Mouse (Mus musculus): Measurements from ENCODE around the gene Erg. TPM values are rescaled to one million over a fixed set of nuclear protein-coding genes. Genes with fewer than 3 reads are reported as not detected.
A peak's percentile ranks its signal among the peaks of the same experiment; 100 is the strongest.

The Erg gene
- polyA plus RNA-seq, 1 experiment = 8.8 TPM

DNA sequence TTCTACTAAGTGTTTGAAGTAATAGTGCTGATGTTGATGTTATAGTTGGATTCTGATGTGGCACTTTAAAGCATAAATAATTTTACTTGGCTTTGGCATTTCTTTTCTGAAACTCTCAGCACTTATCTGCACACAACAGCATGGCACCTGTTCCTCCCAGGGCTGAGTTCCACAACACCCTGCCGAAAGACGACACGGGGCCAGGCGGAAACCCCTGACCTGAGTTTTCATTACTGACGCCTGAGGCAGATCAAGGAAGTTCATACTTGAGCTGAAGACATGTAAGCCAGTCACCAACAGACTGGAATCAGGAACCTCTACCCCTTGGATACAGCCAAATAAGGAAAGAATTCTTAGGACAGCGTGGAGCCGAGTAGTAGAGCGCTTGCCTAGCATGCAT is 134.0 kb downstream of the Erg start:
- peak overlapping the region; percentile 94 for H3K27ac ChIP-seq (replicated peaks; ENCODE audit: low read depth, low read length)
- H3K4me3 ChIP-seq (ENCODE audit: insufficient read depth, low read depth, low read length) = peak overlapping the region; percentile 52
- peaks cover 13% of the 10 kb centered on the region for H3K4me1 ChIP-seq (ENCODE audit: control insufficient read depth, insufficient read depth, insufficient read length, low read length)

DNA sequence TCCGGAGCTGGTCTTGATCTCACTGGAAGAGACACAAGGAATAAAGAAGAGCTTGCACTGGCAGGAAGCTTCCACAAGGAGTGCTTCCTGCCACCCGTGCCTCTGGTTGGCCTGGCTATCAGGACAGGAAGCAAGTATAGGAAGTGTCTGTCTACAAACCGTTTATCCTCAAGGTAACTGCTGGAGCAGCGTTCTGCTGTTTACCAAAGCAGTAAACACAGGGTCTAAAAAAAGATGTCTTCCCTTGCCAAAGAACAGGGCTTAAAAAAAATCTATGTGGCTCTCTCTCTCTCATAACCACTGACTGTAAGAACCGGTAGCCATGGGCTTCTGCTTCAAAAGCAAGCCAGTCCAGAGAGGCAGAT is 137.1 kb downstream of the Erg start:
- peaks cover 29% of the 10 kb centered on the region for H3K4me1 ChIP-seq (ENCODE audit: control insufficient read depth, insufficient read depth, insufficient read length, low read length)
- peak overlapping the region; percentile 16; the same call in 1 of the 2 replicates for H3K4me3 ChIP-seq (ENCODE audit: insufficient read depth, low read depth, low read length)
- H3K27ac ChIP-seq (replicated peaks; ENCODE audit: low read depth, low read length) = peak overlapping the region; percentile 96

DNA sequence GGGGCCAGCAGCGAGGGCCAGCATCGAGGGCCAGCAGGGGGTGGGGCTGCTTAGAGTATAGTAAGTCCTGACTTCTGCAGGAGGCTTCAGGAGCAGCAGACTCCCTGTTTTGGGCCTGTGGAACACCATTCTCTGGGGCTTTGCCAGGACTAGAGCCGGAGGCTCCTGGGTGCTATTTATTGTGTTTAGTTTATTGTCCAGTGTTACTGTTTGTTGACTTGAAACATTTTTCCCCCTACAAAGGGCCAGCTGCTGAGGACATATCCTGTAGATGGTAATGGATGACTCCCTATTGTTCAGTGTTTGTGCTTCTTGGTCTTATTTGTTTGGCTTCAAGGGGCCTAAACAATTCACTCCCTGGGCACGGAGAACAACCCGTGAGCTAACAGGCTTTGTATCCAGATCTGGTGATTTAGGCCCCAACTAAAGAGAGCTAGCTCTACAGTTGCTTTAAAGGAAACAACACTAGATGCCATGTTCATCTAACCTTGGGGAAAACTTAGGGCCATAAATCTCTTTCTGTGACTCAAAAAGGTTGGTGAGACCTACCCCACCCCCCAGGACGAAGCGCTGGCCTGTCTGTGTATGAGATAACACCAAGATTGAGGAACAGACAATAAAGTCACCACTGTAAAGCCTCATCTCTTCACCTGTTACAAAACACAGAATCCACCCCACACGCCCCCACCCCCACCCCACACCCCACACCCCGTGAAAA is 137.6 kb downstream of the Erg start:
- peak overlapping the region; percentile 93 for H3K27ac ChIP-seq (replicated peaks; ENCODE audit: low read depth, low read length)
- H3K4me3 ChIP-seq (ENCODE audit: insufficient read depth, low read depth, low read length) = no peak overlapping the region
- peaks cover 29% of the 10 kb centered on the region for H3K4me1 ChIP-seq (ENCODE audit: control insufficient read depth, insufficient read depth, insufficient read length, low read length)

DNA sequence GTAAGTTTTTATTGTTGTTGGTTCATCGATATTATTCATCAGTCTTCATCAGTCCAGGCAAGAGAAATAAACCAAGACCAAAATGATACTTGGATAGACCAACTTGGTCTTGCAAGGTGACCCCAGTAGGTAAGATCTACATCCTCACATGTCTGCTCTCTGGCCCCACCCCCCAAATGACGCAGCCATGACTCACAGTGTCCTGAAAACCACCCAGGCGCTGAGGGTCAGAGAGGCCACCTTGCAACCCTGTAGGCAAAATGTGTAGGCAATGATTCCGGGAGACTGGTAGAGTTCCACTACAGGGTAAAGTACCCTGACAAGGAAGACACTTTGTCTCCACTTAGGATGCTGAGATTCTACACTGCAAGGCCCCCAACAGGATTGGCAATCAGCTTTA is 138.5 kb downstream of the Erg start:
- no peak overlapping the region for H3K4me3 ChIP-seq (ENCODE audit: insufficient read depth, low read depth, low read length)
- peaks cover 29% of the 10 kb centered on the region for H3K4me1 ChIP-seq (ENCODE audit: control insufficient read depth, insufficient read depth, insufficient read length, low read length)
- peak overlapping the region; percentile 93 for H3K27ac ChIP-seq (replicated peaks; ENCODE audit: low read depth, low read length)

DNA sequence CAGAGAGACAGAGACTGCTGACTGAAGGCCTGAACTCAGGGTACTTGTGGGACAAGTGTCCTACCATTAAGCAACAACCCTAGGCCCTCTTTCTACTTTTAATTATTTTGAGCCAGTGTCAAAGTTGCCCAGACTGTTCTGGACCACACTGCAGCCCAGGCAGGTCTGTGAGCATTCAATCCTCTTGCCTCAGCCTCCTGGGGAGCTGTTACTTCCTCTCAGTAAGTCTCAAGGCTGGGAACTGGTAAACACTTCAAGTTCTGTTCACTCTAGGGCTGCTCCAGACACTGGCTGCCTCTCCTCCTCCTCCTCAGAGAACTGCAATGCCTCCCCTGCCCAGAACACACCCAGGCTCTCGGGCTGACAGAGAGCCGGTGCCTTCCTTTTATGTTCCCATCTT is 140.0 kb downstream of the Erg start:
- H3K4me1 ChIP-seq (ENCODE audit: control insufficient read depth, insufficient read depth, insufficient read length, low read length) = peaks cover 38% of the 10 kb centered on the region
- peak overlapping the region; percentile 86 for H3K27ac ChIP-seq (replicated peaks; ENCODE audit: low read depth, low read length)
- H3K4me3 ChIP-seq (ENCODE audit: insufficient read depth, low read depth, low read length) = no peak overlapping the region

DNA sequence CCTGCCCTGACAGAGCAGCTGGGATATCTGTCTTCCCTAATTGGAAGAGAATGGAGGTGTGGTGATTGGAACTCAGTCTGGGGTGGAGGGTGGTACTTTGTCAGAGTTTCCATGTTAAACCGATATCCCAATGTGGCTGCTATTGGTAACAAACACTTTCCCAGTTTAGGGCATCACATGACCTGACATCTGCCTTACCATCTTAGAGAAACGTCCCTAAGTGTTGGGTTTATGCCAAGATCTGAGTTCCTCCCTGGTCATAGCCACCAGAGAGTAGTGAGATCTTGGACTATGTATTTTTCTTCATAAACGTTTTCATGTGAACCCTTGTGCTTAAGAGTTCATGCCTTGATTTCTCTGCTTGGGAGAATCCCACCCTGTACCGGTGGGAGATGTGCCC is 144.4 kb downstream of the Erg start:
- Histone ChIP-seq H3K4me1 (ENCODE audit: control insufficient read depth, insufficient read depth, insufficient read length, low read length) (peaks cover 48% of the 10 kb centered on the region), H3K27ac (replicated peaks; ENCODE audit: low read depth, low read length) (peak overlapping the region; percentile 86), H3K4me3 (ENCODE audit: insufficient read depth, low read depth, low read length) (no peak overlapping the region)

DNA sequence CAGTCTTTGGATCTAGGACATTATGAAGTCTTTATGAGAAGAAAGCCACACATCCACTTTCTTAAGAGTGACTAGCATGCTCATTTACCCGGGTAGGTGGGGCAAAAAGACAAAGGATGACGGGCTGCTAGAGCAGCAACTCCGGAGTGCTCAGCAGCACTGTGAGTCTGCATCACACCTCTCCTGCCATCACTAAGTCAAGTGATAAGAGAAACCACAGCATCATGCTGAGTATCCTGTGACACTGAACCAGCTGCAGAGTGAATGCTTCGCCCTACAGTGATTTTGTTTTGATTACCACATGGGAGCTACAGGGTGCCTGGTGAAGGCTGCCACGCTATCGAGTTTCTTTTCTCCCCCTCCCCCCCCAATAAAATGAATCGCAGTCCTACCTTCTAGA is 145.2 kb downstream of the Erg start:
- Histone ChIP-seq H3K4me1 (ENCODE audit: control insufficient read depth, insufficient read depth, insufficient read length, low read length) (peaks cover 45% of the 10 kb centered on the region), H3K27ac (replicated peaks; ENCODE audit: low read depth, low read length) (peak overlapping the region; percentile 86), H3K4me3 (ENCODE audit: insufficient read depth, low read depth, low read length) (no peak overlapping the region)

DNA sequence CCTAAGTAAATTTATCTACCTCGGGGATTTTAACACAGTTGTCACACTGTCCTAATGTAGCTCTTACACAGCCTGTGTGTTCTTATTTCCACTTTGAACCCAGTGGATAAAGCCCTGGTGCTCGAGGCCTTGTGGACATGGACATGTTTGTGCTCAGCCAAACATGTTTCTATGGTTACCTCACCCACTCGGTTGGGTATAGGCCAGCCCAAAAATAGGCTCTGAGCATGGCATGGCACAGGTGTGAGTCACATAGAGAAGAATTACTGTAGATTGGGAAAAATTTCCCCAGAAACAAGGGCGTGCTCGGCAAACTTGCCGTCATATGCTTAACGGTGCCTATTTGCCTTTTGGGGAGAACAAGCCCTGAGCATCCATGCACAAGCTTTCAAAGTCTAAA is 146.1 kb downstream of the Erg start:
- no peak overlapping the region for H3K4me3 ChIP-seq (ENCODE audit: insufficient read depth, low read depth, low read length)
- H3K27ac ChIP-seq (replicated peaks; ENCODE audit: low read depth, low read length) = peak overlapping the region; percentile 86
- H3K4me1 ChIP-seq (ENCODE audit: control insufficient read depth, insufficient read depth, insufficient read length, low read length) = peaks cover 44% of the 10 kb centered on the region

DNA sequence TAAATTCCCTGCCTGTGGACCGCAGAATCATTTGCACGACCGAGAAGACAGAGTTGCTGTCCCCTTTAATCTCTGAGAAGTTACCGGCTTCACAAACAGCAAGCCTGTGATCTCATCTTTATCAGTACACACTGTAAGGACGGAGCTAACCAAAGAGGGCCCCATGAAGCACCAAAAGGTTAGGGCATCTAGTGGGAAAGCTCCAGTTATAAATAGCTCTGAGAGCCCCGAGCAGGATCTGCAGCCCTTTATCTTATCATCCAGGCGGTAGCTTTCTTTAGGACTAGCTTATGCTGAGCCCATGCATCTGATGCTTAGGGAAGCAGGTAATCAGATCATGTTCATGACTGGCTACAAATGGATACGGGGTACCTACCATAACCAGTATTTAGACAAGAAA is 146.6 kb downstream of the Erg start:
- Histone ChIP-seq H3K4me3 (ENCODE audit: insufficient read depth, low read depth, low read length) (peak overlapping the region; percentile 30; the same call in 1 of the 2 replicates), H3K27ac (replicated peaks; ENCODE audit: low read depth, low read length) (peak overlapping the region; percentile 87), H3K4me1 (ENCODE audit: control insufficient read depth, insufficient read depth, insufficient read length, low read length) (peaks cover 42% of the 10 kb centered on the region)

DNA sequence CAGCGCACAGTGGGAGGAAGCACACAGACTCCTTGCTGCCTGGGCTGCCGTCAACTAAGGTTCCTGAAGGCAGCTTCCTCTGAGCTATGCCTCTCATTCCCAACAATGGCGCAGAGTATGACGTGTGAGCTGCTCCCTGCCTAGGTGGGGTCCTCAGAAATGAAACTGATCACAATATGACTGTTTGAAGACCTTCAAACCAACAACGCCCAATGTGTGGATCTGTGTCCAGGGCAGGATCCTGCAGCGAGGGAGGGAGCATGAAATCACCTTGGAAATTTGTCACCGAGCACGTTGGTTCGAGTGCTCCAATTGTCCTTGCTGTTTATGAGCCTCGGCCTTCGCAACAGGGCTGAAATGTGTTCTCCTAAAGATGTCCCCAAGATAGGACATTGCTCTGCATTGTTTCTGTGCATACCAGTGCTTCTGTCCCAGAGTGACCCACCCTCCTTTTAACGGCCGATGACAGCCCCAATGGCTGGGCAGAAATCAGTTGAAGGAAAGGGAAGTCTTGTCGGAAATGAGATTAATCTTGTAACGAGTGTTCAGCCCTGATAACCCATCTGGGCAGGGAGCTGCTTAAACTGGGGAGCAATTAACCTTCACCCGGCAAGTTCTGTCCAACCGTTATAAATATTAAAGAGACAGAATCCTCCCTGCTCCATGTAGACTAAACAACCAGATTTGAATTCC is 147.4 kb downstream of the Erg start:
- H3K27ac ChIP-seq (replicated peaks; ENCODE audit: low read depth, low read length) = peak overlapping the region; percentile 91
- peaks cover 43% of the 10 kb centered on the region for H3K4me1 ChIP-seq (ENCODE audit: control insufficient read depth, insufficient read depth, insufficient read length, low read length)
- peak overlapping the region; percentile 30; the same call in 1 of the 2 replicates for H3K4me3 ChIP-seq (ENCODE audit: insufficient read depth, low read depth, low read length)

DNA sequence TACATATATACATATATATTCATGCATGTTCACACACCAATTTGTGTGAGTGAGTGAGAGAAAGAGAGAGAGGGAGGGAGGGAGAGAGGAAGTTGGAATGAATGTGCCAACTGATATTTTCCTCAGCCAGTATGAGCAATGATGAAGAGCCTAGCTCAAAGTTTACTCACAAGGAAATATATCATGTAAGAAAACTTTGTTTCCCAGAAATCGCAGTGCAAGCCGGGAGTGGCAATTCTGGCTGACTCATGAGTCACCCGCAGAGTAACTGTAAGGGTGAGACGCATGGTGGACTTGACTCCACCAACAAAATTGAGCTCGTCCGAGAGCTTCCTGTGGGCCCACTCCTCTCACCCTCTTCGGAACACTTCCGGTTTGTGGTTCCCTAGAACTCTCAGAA is 149.8 kb downstream of the Erg start:
- Histone ChIP-seq H3K4me1 (ENCODE audit: control insufficient read depth, insufficient read depth, insufficient read length, low read length) (peaks cover 46% of the 10 kb centered on the region), H3K27ac (replicated peaks; ENCODE audit: low read depth, low read length) (peak overlapping the region; percentile 51; the same call in 1 of the 2 replicates), H3K4me3 (ENCODE audit: insufficient read depth, low read depth, low read length) (no peak overlapping the region)

DNA sequence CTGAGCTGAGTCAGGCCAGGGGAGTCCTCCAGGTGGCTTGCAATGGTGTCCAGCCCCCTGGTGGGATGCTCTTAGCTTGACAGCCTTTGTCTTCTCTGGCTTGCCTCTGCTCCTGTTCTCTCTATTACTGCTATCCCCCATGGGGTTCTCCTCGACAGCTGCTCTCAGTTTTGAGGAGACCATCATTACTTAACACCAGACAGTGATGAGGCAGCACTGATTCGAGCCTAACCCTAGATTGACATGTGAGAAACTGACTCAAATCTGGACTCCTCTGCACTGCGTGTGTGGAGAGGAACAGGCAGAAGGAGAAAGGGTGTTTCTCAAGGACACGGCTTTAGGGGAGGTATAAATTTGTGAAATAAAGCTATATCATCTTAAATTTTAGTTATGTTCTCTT is 150.3 kb downstream of the Erg start:
- Histone ChIP-seq H3K4me1 (ENCODE audit: control insufficient read depth, insufficient read depth, insufficient read length, low read length) (peaks cover 40% of the 10 kb centered on the region), H3K4me3 (ENCODE audit: insufficient read depth, low read depth, low read length) (no peak overlapping the region), H3K27ac (replicated peaks; ENCODE audit: low read depth, low read length) (peak overlapping the region; percentile 33)

DNA sequence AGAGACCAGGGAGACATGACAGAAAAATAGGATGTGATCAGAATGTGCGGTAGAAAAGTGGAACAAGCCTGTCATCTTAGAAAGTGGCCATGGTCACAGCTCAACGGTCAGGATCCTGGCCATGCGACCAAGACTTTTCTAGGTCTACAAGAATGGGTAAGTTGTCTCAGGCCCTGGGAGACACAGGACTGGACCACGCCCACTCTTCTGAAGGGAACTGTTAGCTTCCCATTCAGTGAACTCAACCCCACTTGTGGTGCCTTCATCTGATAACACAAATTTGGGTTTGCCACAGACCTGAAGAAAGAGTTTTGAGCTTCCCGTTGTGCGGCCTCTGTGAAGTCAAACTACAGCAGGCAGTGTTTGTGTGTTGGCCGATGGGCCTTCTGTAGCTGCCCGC is 152.0 kb downstream of the Erg start:
- peaks cover 39% of the 10 kb centered on the region for H3K4me1 ChIP-seq (ENCODE audit: control insufficient read depth, insufficient read depth, insufficient read length, low read length)
- no peak overlapping the region for H3K4me3 ChIP-seq (ENCODE audit: insufficient read depth, low read depth, low read length)
- H3K27ac ChIP-seq (replicated peaks; ENCODE audit: low read depth, low read length) = no peak overlapping the region

DNA sequence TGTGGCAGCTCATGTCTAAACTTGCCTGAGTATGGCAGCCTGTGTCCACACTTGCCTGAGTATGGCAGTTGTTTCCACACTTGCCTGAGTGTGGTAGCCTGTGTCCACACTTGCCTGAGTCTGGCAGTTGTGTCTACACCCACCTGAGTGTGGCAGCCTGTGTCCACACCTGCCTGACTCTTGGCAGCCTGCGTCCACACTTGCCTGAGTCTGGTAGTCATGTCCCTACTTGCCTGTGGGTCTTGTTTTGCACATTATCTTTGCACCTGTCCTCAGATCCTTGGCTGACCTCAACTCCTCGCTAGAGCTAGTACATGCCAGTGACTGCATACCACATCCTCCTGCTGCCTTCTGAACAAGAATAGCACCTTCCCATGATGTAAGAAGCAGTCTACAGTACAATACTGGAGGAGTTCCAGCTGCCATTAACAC is 153.8 kb downstream of the Erg start:
- Histone ChIP-seq H3K27ac (replicated peaks; ENCODE audit: low read depth, low read length) (peak overlapping the region; percentile 82), H3K4me3 (ENCODE audit: insufficient read depth, low read depth, low read length) (no peak overlapping the region), H3K4me1 (ENCODE audit: control insufficient read depth, insufficient read depth, insufficient read length, low read length) (peaks cover 36% of the 10 kb centered on the region)

DNA sequence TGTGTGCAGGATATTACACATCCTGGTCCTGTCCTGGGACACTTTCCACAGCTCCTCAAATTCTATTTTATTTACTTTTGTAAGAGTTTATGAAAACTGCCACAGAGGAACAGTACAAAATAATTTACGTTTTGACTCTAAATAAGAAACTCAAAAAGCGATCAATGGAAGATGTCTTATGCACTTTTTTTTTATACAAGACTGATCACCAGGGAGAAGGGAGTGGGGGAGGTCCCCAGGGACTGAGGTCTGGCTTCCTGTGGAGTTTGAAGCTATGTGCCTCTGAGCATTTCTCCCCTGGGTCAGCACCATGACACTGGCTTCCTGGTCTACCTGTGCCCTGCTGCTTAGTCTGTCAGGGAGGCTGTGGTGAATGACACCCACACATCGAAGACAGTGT is 156.5 kb downstream of the Erg start:
- peaks cover 52% of the 10 kb centered on the region for H3K4me1 ChIP-seq (ENCODE audit: control insufficient read depth, insufficient read depth, insufficient read length, low read length)
- H3K27ac ChIP-seq (replicated peaks; ENCODE audit: low read depth, low read length) = no peak overlapping the region
- no peak overlapping the region for H3K4me3 ChIP-seq (ENCODE audit: insufficient read depth, low read depth, low read length)

DNA sequence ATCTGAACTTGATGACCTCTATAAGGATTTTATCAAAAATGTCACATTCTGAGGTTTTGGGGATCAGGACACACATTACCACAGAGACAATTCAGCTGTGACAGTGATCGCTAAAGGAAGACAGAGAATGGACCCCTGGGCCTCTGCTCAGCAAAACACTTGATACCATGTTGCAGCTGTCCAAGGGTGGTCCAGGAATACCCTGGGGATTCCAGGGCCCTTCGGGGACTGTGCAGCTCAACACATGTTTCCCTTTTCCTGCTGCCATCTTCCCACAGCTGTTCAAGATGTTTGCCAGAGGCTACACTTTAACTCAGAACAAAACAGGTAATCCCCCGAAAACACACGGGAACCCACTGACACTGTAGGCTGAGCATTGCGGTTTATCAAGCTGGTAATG is 158.2 kb downstream of the Erg start:
- Histone ChIP-seq H3K4me3 (ENCODE audit: insufficient read depth, low read depth, low read length) (no peak overlapping the region), H3K27ac (replicated peaks; ENCODE audit: low read depth, low read length) (no peak overlapping the region), H3K4me1 (ENCODE audit: control insufficient read depth, insufficient read depth, insufficient read length, low read length) (peaks cover 55% of the 10 kb centered on the region)
